Mouse (Mus musculus) left cerebral cortex, postnatal 10 days (tissue): ENCODE results near the gene Rab31. TPM values are rescaled to one million over a fixed set of nuclear protein-coding genes. Genes with fewer than 3 reads are reported as not detected.

ENCODE experiments used
- DNase-seq, 2 experiments: peaks; one replicate each; pipeline ENCODE4 v3.0.0; 2021 to 2022; ENCODE audit warnings: low spot score in 2 of 2, mixed read lengths in 1 of 2; ENCODE audit errors: extremely low spot score in 1 of 2
- intact Hi-C: fragments of 180-260 bp; cut with DNase I; formaldehyde crosslinking; loops from one replicate; pipeline ENCODE4 v1.15.1; 2025
- total RNA-seq, 2 experiments: library from RNA; stranded (reverse); gene quantifications; 2 replicates each; pipeline ENCODE4 v1.2.3; 2021

Gene Rab31
- total RNA-seq, 2 experiments from 2014 or later: 82.5 to 84.5 TPM

DNA sequence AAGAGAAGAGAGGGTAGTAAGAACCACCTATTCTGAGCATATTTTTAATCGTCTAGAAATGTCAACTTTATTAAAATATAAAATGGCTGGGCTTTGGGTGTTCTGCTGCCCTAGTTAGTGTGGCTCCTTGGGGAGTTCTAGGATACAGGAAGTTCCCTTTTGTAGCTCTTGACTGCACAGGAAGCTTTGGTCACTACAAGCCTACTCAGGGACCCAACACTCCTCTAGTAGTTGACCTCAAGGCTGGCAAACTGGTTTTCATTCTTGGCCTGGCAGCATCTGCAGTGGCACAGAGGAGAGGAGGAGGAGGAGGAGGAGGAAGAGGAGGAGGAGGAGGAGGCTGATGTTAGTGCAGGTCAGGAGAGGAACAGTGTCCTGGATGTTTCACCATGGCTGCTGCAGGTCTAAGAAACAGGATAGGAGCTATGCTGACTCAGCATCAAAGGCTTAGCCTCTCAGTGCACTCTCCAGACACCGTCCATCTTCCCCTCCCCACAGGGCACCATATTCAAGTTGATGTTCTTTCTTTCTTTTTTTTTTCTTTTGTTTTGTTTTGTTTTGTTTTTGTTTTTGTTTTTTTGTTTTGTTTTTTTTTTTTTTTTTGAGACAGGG is 91.6 kb downstream of the Rab31 start:
- DNase-seq: no peak
- intact Hi-C loops: no loop called here

DNA sequence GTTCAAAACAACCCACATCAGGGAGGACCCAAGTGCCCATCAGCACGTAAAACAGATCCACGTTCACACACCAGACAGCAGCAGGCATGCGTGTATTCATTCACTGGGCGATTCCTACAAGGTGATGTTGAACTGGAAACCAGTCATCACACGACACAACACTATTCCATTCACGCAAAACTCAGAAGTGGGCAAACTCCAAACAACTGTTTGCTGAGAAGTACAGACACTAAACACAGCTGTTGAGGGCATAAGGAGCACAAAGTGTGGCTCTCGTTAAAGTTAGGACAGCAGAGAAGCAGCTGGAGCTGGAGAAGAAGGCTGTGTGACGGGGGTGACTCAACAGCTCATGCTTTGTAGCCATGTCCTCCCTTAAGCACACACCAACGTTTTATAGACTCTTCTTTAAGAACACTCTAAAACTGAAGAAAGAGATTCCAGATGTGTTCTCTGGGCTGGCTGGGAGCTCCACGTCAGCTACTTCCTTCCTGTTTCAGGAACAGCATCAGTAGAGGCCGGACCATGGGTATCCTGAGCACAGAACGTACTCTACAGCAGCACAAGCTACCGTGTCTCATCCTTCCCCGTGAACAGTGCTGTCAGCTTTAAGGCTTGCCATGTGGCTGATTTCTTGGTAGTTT is 92.6 kb downstream of the Rab31 start:
- intact Hi-C loops: no loop called here
- DNase-seq: no peak

DNA sequence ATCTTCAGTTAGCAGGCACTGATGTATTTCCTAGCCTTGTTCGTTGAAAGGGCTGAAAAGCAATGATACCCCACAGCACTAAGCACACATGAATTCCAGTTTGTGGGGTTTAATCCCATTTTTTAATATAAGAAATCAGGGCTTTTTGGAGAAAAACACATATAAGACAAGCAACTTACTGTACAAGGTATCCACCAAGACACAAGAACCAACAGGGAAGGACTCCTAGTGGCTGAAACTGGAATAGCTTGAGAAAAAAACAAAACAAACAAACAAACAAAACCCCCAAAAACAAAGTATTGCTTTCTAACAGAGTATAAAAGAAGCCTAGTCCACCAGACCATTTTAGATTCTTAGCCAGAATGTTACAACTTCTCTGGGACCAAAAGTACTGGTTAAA is 94.8 kb downstream of the Rab31 start:
- intact Hi-C loops: no loop called here
- DNase-seq: no peak

DNA sequence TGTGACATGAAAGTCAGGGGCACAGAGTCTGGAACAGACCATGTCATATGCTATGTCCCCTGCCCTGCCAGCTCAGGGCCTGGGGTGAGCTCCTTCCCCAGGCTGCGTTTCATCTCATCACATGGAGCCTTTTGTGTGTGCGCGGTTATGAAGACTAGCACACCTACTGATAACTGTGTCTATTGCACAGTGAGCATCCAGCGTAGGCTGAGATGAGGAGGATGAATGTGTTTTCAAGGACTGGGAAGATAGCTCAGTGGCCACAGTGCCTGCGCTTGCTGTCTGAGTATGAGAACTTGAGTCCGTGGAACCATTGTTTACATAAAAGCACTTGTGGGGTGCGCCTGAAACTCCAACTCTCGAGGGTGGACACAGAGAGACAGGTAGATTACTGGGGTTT is 96.0 kb downstream of the Rab31 start:
- DNase-seq: no peak
- intact Hi-C loops: no loop called here

DNA sequence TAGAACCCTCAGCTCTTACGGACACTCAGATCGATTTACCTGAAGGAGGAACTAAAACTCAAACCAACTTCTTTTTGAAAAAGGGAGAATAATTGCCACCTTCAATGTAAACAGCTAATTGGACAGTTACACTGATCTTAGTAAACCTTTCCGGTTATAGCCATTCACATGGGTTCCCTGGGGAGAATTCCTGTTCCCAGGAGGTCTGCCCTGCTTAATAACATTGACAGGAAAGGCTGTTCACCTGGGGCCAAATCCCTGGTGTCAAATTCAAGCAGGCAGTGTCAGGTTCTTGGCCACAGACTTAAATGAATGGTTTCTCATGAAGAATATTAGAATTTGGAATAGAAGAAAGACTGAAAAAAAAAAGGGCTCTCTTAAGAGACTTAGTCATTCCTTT is 96.6 kb downstream of the Rab31 start:
- intact Hi-C loops: no loop called here
- DNase-seq: no peak

DNA sequence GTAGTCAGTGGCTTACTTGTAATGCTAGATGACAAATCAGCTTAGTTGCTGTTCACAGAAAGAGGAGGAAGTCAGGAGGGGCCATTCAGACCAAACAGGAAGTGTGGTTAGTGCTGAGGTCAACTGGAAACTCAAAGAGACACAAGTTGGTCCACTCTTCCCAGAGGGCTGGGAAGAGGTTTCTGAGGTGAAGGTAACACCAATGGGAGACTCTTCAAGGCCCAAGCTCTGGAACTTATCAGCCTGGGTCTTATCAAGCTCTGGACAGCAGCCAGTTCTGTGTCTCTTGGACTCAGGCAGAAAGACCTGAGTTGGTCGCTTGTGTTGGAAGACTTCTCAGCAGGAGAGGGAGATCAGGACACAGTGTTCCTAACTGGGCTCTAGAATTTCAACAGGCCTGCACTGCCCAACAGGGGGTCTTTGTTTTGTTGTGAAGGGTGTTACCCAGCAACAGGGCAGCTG is 97.8 kb downstream of the Rab31 start:
- peak in 1 of 2 experiments; percentile 32 for DNase-seq
- intact Hi-C loops: no loop called here

DNA sequence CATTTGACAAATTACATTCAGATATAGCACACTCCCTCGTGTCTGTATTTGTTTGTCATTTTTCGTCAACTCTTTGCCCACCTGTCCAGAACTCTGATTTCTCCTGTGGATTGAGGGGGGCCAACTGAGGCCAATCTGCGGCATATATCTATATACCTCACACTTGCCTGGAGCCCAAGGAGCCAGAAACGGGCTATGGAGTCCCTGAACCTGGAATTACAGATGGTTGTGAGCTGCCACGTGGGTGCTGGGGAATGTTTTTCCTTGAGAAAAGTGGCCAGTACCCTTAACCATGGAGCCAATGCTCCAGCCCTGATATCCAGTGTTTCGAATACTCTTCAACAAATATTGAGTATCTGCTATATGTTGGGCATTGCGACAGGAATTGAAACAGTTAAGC is 99.6 kb downstream of the Rab31 start:
- DNase-seq: no peak
- intact Hi-C loops: no loop called here

DNA sequence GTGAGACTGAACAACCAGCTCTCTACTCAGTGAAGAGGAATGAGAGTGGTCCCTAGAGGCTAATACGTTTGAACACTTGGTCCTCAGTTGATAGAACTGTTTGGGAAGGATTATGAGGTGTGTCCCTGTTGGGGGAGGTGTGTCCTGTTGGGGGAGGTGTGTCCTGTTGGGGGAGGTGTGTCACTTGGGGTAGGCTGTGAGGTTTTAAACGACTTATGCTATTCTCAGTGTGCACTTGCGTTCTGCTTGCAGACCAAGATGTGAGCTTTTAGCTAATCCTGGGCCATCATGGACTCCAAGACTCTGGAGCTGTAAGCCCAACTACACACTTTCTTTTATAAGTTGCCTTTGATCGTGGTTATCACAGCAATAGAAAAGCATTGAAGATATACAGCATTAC is 103.5 kb downstream of the Rab31 start:
- intact Hi-C loops: no loop called here

DNA sequence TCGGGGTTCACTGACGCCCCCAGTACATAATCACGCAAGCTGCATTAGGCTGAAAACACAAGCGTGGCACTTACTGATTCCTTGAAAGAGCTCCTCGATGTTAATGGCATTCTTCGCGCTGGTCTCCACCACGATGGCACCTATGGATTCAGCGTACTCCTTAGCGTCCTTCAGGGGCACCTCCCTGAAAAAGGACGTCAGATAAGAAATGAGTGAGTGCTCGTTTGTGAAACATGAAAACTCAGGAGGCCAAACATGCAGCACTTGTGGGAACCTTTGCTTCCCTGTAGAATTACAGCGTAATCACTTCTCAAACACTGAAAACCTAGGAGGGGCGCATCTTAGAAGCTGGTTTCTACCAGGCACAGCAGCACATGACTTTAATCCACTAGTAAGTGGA is 104.8 kb downstream of the Rab31 start:
- intact Hi-C loops: no loop called here
- no peak for DNase-seq

More for the DNA sequence above, 103.5 kb downstream of the Rab31 start:
- no peak for DNase-seq

DNA sequence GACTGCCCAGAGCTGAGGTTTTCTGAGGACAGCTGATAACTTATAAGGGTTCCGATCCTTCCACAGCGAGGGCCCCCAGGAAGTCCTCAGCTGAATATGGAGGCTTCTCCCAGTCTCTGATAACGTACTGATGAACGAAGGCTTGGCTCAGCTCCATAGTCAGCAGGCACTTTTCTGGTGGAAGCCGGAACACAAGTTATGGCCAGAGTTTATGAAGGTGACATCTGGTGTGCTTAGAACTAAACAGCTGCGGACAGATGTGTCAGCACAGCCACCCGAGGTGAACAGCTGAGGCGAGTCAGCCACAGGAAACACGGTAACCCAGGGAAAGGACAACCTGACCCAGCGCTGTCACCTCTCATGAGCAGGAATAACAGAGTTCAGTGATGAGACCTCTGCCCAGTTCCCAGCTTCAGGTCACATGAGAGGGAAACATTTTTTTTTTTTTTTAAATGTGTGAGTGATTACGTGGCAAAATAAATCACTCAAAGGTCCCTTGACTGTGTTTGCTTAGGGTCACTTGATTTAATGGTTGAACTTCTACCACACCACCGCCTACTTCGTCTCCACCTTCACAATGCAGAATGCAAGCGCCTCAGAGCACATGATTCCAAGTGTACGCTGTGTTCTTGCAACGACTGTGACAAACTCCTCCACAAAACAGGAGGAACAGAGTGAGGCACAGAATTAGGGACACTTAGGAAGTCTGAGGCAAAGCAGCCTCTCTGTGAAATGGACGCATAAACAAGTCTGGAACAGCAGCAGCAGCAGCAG is 106.0 kb downstream of the Rab31 start:
- no peak for DNase-seq
- intact Hi-C loops: no loop called here

DNA sequence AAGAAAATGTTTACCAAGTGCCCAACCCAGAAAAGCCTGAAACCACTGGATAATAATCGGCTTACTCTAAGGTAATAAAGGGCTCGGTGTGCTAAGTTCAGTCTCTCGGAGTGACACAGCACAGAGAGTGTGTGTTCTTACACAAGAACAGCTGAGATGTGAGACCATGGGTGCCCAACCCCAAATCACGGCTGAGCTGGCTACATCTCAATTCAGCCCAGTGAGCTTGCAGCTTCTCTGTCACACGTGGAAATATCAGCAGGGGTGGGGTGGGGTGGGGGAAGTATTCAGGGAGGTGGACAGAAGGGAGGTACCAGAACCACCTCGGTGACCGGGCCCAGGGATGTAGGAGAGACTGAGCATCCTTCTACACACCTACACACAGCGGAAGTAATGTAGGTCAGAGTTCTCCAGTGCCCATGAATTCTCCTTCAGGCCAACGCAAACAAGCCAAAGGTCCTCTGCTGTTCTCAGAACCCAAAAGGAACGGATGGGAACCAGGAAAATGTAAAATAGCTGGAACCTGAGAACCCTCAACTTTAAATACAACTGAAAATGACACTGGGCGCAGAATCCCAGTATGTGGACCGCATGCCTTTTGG is 106.7 kb downstream of the Rab31 start:
- DNase-seq: no peak
- intact Hi-C loops: no loop called here

DNA sequence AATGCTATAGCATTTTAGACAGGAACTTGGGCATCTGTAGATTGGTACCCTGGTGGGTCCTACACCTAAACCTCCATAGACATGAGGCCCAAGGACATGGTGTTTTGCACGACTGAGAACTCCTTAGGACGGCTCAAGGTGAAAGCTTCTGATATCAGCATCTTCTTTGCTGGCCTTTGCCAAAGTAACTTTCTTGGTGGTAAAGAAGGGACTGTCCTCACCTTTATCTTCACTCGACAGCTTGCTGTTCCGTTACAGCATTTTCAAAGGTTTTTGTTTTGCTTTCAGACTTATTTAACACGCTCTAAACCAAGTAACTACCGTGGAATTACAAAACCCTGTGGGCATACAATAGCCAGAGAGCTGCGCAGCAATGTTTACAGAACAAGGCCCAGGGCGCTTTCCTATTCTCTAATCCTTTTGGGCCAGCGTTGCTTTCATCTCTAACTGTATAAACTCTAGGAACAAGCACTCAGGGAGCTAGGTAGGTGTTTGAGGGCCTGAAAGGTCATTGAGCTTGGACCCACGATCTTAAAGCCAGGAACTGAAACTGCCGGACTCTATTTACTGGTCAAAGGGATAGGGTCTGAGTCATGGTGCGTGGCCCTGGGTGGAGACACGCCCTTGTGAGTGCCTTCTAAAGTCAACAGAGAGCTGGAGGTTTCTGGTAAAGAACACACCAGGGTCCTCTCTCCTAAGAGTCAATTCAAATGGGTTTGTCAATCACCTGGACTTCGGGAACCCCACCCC is 109.0 kb downstream of the Rab31 start:
- no peak for DNase-seq
- intact Hi-C loops: no loop called here

DNA sequence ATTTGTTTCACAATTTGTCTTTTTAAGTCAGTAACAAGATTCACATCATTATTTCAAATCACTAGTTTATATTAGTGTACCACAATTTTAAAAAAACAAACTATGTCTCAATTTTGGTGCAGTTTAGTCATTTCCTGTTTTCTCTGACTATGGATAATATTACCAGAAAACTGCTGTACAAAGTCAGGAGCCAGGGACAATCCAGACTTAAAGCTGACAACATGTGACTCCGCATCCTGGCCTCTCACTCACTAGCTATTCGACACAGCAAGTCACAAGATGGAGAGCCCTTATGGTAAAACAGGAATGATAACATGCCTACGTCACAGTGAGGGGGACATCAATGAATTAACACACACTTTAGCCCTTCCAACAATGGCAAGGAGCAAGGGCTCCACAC is 109.9 kb downstream of the Rab31 start:
- DNase-seq: no peak
- intact Hi-C loops: no loop called here

DNA sequence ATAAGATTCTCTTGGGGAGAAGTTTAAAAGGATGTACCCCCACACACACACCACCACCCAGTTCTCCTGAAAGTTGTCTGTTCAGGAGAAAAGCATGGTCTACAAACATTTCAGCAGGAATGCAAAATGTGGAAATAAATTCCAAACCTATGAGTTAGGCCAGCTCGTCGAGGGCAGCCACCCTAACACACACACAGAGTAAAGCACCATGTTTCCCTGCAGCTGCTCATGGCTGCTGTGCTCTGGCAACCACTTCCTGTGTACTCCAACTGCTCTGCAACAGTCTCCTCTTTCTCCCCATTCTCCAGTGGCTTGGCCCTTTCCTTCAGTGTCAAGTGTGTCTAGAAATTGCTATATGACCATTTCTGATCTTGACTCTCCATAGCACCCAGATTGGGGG is 114.1 kb downstream of the Rab31 start:
- no peak for DNase-seq

DNA sequence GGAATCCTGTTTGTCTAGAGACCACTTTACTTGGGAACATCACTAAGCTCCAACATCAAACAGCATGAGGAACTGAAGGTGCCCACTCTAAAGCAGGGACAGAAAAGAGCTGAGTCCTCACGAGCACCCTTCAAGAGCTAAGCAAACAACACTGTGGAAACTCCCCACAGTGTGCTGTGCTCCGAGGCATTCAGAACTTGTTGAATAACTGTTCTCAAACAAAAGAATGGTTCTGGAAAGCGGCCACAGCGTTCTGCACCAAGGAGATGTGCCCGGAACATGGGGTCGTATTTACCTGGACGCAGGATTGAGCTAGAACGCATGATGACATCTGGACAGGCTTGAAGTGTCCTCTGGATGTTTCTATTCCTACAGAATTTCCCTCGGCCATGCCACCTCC is 114.6 kb downstream of the Rab31 start:
- no peak for DNase-seq
- intact Hi-C loops: no loop called here

More for the DNA sequence above, 114.1 kb downstream of the Rab31 start:
- intact Hi-C loops: no loop called here

DNA sequence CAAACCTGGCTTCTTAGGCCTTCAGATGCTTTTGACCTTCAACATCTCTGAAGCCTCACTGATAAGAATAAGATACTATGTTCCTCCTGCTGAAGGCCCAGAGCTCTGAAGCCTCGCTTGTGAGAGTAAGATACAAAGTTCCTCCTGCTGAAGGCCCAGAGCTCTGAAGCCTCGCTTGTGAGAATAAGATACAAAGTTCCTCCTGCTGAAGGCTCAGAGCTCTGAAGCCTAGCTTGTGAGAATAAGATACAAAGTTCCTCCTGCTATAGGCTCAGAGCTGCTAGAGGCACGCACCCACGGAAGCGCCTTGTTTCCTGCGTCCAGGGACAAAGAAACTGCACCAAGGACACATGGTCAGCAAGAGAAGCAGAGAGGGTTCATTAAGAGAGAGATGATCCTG is 115.8 kb downstream of the Rab31 start:
- DNase-seq: no peak
- intact Hi-C loops: no loop called here

DNA sequence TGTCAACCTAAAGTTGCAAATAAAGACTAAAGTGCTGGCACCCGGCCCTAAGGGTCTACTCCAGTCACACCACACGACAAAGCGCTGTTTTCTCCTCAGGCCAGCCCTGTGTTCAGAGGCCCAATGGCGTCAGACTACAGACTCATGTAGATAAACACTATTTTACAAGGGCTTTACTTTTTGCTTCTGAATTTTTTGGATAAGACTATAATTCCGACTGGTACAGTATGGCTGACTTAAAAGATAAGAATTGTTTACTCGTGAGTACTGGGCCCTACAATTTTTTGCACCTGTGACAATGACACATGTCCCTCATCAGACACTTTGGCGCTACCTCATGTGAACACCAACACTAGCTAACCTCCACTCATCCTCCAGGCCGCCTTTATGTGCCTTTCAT is 116.5 kb downstream of the Rab31 start:
- intact Hi-C loops: no loop called here
- no peak for DNase-seq

DNA sequence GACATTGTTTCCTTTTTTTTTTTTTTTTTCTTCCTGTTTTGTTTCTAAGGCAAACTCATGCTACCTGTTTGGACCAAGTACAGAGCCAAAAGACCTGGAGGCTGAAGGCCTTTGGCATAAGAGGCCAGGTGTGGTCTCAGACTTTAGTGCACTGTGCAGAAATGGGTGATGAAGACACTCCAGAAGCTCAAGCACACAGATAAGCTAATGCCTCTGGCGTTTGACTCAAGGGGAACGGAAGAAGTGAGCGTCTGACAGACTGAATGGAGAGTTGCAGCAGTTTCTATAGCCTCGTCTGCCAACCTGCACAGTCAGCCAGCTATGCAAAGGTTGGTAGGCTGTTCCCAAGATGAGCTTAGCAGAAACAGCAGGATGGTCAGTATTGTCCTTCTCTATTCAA is 116.9 kb downstream of the Rab31 start:
- intact Hi-C loops: no loop called here
- no peak for DNase-seq

DNA sequence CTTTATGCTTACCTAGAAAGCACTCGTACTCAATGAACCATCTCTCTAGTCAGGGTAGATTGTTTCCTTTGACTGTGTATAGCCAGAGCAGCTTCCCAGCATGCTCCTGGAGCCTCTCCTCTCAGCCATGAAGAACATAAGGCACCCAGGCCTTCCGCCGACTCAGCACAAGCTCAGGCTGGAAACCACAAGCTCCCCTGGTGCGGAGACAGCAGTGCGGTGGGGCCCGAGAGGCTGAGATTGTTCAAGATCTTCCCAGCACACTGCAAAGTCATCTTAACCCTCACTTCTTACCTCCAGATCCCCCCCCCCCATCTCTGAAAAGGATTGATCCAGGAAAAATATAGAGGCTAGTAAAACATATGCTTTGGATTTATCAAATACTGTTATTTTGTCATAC is 122.0 kb downstream of the Rab31 start:
- intact Hi-C loops: no loop called here
- no peak for DNase-seq
